Comparison of ENCODE assay signal across 9 mouse cellular contexts in the genomic region with DNA sequence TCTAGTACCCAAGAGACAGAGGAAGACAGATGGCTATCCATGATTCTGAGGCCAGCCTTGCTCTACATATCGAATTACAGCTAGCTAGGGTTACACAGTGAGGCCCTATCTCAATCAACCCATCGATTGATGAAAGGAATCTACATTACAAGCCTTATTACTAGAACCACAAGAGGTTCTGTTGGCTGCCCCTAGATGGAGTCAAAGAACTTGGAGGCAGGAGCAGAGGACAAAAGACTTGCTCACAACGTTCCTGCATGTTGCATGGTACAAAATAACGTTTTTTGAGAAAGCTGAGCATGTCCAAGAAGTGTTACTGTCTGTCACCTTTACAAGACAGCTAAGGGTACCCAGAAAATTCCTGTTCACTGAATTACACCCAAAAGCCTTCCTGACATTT.
A peak's percentile ranks its signal among the peaks of the same experiment; 100 is the strongest.
DNase-seq lines count a peak whose midpoint lies in the region; TF ChIP-seq lines count a peak whose summit lies in the region.
"Had no signal": no experiment of that assay in that cellular context is flagged by ENCODE, and none has a peak within 500 bp of the region (broad histone marks: within the 10 kb centered on the region; RNA-seq: fewer than 3 reads in every experiment).

No protein-coding gene starts in this region.

- H3K9me3 ChIP-seq in MEL (replicated peaks; ENCODE audit: insufficient read depth, low read length) = no peaks in the 10 kb centered on the region
- H3K9me3 ChIP-seq: midbrain, embryonic 12.5 days had no signal

- no peak for TF ChIP-seq EP300 in MEL (IDR thresholded peaks at IDR 0.05; ENCODE audit: low read depth in 1 of 2, low read length in 2 of 2)

- H3K79me2 ChIP-seq in MEL (ENCODE audit: control insufficient read depth, insufficient read depth, low read length, poor library complexity) = no peaks in the 10 kb centered on the region

- H3K9ac ChIP-seq in MEL (ENCODE audit: control insufficient read depth, low read depth, low read length, poor library complexity, severe bottlenecking) = no peak overlapping the region
- H3K9ac ChIP-seq: midbrain, embryonic 12.5 days had no signal

- no peak for TF ChIP-seq POLR2A in cerebellum, adult 2 months (IDR thresholded peaks at IDR 0.05; ENCODE audit: borderline replicate concordance, insufficient read depth, low read length)
- TF ChIP-seq POLR2A in MEL (IDR thresholded peaks at IDR 0.05; ENCODE audit: control insufficient read depth in 1 of 2, insufficient read depth in 1 of 2, low read depth in 1 of 2, low read length in 2 of 2, poor library complexity in 1 of 2) = no peak

- no peak overlapping the region for H3K27ac ChIP-seq in cerebellum, adult 2 months (ENCODE audit: insufficient read depth, low read length)
- H3K27ac ChIP-seq in MEL (ENCODE audit: control insufficient read depth, low read depth, low read length) = no peak overlapping the region
- H3K27ac ChIP-seq: midbrain, embryonic 12.5 days had no signal

- peaks cover 8% of the 10 kb centered on the region for H3K4me1 ChIP-seq in cerebellum, adult 2 months (ENCODE audit: control insufficient read depth, insufficient read depth, low read length)
- no peaks in the 10 kb centered on the region for H3K4me1 ChIP-seq in MEL (ENCODE audit: control insufficient read depth in 1 of 2, insufficient read depth in 2 of 2, low read length in 2 of 2)

- no peak overlapping the region for H3K4me3 ChIP-seq in cerebellum, adult 2 months (replicated peaks; ENCODE audit: insufficient read depth, low read depth, low read length)
- H3K4me3 ChIP-seq in MEL (ENCODE audit: control insufficient read depth in 1 of 2, insufficient read depth in 1 of 2, low read depth in 2 of 2, low read length in 2 of 2) = no peak overlapping the region
- H3K4me3 ChIP-seq: midbrain, embryonic 12.5 days had no signal

- peak; percentile 23; the same call in 1 of the 2 replicates for TF ChIP-seq CTCF in cerebellum, adult 2 months (IDR thresholded peaks at IDR 0.05; ENCODE audit: borderline replicate concordance, insufficient read depth, low read depth, low read length)
- TF ChIP-seq CTCF in MEL (IDR thresholded peaks at IDR 0.05 in 2 of 3, conservative IDR thresholded peaks at IDR 0.05 in 1 of 3; ENCODE audit: control insufficient read depth in 1 of 3, insufficient read depth in 1 of 3, low read depth in 2 of 3, low read length in 3 of 3, poor library complexity in 1 of 3, severe bottlenecking in 1 of 3) = peak in 1 of 3 experiments; percentile 9; a peak in 1 of 6 replicates

- DNase-seq in cerebellum, adult 2 months = no peak
- DNase-seq in cerebellum, adult 9-11 months = no peak
- DNase-seq in kidney, postnatal 10 days = peak; percentile 16
- no peak for DNase-seq in kidney, postnatal 25 days
- DNase-seq in MEL (ENCODE audit: low read depth, low spot score) = no peak
- DNase-seq in embryo, embryonic 9.5 days (ENCODE audit: extremely low spot score) = peak; percentile 26
- no peak for DNase-seq in right cerebral cortex, postnatal 14 days
- DNase-seq in frontal cortex, postnatal 14 days (ENCODE audit: low spot score in 2 of 2) = no peak

- H3K27me3 ChIP-seq in cerebellum, adult 2 months (ENCODE audit: control insufficient read depth, insufficient read depth, low read length) = no peaks in the 10 kb centered on the region
- peaks cover 0 to 3% of the 10 kb centered on the region in 2 experiments; a peak in 1 of 4 replicates for H3K27me3 ChIP-seq in MEL (ENCODE audit: control insufficient read depth in 1 of 2, insufficient read depth in 2 of 2, low read length in 2 of 2)

- H3K36me3 ChIP-seq in MEL (ENCODE audit: control insufficient read depth in 1 of 2, insufficient read depth in 2 of 2, low read length in 2 of 2) = no peaks in the 10 kb centered on the region
- H3K36me3 ChIP-seq: midbrain, embryonic 12.5 days had no signal

- 56% methylated on average over 4 of the region's 4 CpGs for WGBS in cerebellum, adult 2 months

- TF ChIP-seq RAD21 in MEL (IDR thresholded peaks at IDR 0.05; ENCODE audit: low read depth, low read length) = peak; percentile 16; the same call in 1 of the 2 replicates

TF ChIP-seq in MEL, 35 proteins besides CTCF, POLR2A, EP300 and RAD21:
- no peak for TF ChIP-seq SIN3A (IDR thresholded peaks at IDR 0.05; ENCODE audit: low read length)
- TF ChIP-seq SMC3 (IDR thresholded peaks at IDR 0.05; ENCODE audit: low read depth, low read length) = peak; percentile 11; the same call in 1 of the 2 replicates

Comparison
In these comparisons a context has a peak if more than half of its experiments do, and no peak if none do; other contexts are left out.
1. DNase-seq: peak in kidney, postnatal 10 days (single experiment) and embryo, embryonic 9.5 days (single experiment); none in cerebellum, adult 2 months (0 of 2), cerebellum, adult 9-11 months (single experiment), kidney, postnatal 25 days (0 of 2), MEL (single experiment), right cerebral cortex, postnatal 14 days (single experiment) and frontal cortex, postnatal 14 days (0 of 2).